Mouse (Mus musculus) lung, adult 2 months (tissue): ENCODE results near the gene Mblac2.

ENCODE experiments used
- CTCF ChIP-seq: fragments of 200-500 bp; IDR thresholded peaks from 2 replicates; pipeline ENCODE4 v1.5.1; 2011; ENCODE audit warnings: mild to moderate bottlenecking, low read length, control low read depth; ENCODE audit not compliant: insufficient read depth
- POLR2A ChIP-seq: fragments of 200-500 bp; IDR thresholded peaks from 2 replicates; pipeline ENCODE4 v1.6.1; 2011; ENCODE audit warnings: low read depth, mild to moderate bottlenecking, control low read depth, low read length, borderline replicate concordance; ENCODE audit errors: extremely low read depth

DNA sequence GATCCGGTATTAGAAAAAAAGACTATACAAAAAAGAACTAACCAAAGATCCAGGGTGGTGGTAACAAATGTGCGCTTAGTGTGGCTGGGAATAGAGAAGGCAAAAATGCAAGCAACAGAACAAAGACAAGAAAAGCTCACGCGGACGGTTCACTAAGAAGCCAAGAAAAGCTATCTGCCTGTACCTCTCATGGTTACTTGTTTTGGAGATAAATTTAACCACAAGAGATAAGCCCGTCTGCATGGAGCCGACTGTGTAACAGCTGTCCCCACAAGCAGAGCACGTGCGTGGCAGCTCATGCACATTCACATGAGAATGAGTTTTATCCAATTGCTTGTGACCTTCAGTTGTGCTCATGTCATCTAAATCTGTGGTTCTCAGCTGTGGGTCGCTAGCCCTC lies 20.7 kb upstream of the Mblac2 start:
- no peak for TF ChIP-seq POLR2A
- no peak for TF ChIP-seq CTCF
